Mouse (Mus musculus) A20 (cell line): ENCODE measurements around the gene Dtx3.
"Not testable (repeated sequence)": the region's sequence is repeated elsewhere in the genome, so short reads cannot be mapped to it uniquely, and the experiment has no call there.

Experiments used
- DNase-seq: peaks from one replicate; pipeline ENCODE4 v3.0.0-alpha.2; 2011; ENCODE audit warnings: low read depth, low spot score

Dtx3 gene

GRCm38 (mm10) chr10:127205373-127205772 lies 9.8 kb upstream of the Dtx3 start:
- no peak for DNase-seq

DNA sequence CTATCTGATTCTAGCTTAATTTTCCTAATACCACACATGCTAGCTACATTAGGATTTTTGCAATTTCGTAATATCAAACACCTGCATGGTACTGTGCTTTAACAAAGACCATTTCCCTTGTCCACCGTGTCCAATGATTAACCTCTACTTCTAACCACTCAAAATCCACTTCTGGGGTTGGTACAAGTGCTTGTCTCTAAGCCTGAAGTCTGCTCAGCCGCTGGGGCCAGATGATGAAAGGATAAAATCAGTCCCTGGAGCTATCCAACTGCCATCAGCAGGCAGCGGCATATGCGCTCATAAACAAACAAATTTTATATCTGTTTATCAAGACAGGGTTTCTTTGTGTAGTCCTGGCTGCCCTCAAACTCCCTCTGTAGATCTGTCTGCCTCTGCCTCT lies 9.1 kb upstream of the Dtx3 start:
- DNase-seq = no peak

DNA sequence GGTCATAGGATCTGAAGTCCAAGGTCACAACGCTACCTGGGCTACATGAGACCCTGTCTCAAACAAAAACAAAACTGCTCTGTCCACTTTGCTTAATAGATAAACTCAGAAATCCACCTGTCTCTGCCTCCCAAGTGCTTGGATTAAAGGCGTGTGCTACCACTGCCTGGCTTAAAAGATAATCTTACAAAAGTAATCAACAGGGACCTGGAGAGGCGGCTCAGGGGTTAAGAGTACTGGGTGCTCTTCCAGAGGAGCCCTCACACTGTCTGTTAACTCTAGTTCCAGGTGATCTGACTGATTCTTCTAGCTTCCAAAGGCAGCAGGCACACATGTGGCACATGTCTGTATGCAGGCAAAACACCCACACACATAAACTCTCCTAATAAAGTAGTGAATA lies 7.6 kb upstream of the Dtx3 start:
- no peak for DNase-seq

- no peak for DNase-seq
These were observed 4.8 kb upstream of the Dtx3 start for GRCm38 (mm10) chr10:127200279-127200678.

DNA sequence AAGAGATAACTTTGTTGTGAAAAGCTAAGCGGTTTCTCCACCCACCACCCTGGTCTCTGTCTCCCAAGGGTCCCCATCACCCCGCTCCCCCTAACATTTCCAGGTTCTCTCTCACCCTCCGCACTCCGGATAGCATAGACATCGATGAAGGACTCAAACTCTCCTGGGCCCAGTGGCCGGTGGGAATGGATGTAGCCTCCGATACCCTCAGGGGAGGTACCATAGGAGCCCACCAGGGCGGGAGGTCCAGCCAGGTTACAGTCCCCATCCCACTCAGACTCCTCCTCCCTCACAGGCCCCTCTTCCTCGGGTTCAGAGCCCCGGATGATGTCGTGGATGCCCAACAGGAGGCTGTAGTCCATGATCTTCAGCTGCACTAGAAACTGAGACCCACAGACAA lies 3.9 kb upstream of the Dtx3 start:
- DNase-seq = no peak

- no peak for DNase-seq
These were observed 3.5 kb upstream of the Dtx3 start for GRCm38 (mm10) chr10:127199068-127199467.

DNA sequence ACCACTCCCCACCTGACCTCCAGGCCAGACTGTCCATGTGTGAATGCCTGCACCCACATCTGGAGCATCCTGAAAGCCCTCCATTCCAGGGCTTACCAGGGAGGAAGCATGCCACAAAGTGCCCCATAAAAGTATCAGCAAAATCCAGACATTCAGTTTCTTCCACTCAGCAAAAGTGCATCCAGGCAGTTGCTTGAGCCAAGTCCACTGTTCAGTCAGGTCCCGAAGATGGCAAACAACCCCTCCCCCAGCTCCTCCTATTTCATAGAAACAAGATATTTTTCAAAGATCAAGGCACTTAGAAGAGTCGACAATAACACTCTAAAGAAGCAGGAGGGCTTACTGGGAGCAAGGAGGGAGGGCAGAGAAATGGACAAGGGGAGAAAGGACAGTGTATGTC lies 3.0 kb upstream of the Dtx3 start:
- DNase-seq = no peak

DNA sequence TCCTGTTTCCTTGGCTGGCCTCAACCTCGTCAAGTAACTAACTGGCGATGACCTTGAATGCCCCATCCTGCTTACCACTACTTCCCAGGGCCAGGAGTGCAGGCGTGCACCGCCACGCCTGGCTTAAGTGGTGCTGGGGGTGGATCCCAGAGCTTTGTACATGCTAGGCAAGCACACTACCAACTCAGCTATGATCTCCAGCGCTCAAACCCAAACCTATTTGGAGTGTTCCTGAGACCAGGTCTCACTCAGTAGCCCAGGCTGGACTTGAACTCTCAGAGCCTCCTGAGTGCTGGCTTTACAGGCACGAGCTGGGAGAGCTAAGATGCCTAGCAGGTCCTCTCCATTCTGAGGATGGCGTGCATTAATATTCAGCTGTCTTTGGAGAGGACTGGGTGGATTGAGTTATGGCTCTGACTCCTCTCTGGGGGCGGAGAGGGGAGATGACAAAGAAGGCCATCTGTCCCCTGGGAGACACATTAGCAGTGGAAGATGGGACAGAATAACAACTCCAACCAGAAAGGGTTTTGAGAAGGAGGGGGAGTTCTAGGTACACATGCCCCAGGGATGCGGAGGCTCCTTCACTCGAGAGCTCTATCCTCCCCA lies 2.1 kb upstream of the Dtx3 start:
- no peak for DNase-seq

DNA sequence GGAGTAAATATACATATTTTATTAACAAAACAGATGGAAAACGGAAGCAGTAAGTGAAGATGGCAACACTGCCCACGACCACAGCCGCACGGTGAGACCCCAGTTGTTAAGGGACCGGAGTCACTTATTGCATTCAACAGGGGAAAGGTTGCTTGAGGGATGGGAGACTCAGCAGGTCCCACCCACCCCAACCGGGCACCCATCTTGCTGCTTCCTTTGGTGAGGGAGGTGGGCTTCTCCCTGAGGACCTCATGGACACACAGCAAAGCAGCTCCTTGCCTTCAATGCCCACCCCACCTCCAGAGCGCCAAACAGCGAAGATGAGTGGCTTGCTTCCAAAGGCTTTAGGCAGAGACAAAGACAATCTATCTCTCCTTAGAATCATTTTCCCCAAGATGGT lies 1.6 kb upstream of the Dtx3 start:
- DNase-seq = no peak

GRCm38 (mm10) chr10:127196392-127196791 lies 864 bp upstream of the Dtx3 start:
- DNase-seq = no peak

- peak; percentile 32 for DNase-seq
These were observed 850 bp downstream of the Dtx3 start for GRCm38 (mm10) chr10:127194428-127195327.

DNA sequence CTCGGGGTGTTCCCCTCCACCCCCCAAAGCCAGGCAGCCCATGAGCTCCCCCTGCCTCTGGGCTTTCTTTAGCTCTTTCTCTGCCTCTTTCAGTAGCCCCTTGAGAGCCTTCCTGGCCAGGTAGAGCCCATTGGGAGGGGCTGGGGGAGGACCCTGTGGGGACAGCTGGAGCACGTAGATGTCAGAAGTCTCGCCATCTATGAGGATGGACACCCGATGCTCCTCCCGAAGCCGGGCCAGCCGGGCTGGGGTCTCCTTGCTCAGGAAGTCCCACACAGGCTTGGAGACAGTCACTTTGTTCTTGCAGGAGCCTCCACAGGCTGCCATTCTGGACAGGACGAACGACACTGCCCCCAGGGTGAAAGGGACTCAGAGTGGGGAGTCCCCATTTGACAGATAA lies 2.5 kb downstream of the Dtx3 start:
- no peak for DNase-seq

GRCm38 (mm10) chr10:127192057-127192328 lies 3.5 kb downstream of the Dtx3 start:
- DNase-seq = not testable (repeated sequence)

DNA sequence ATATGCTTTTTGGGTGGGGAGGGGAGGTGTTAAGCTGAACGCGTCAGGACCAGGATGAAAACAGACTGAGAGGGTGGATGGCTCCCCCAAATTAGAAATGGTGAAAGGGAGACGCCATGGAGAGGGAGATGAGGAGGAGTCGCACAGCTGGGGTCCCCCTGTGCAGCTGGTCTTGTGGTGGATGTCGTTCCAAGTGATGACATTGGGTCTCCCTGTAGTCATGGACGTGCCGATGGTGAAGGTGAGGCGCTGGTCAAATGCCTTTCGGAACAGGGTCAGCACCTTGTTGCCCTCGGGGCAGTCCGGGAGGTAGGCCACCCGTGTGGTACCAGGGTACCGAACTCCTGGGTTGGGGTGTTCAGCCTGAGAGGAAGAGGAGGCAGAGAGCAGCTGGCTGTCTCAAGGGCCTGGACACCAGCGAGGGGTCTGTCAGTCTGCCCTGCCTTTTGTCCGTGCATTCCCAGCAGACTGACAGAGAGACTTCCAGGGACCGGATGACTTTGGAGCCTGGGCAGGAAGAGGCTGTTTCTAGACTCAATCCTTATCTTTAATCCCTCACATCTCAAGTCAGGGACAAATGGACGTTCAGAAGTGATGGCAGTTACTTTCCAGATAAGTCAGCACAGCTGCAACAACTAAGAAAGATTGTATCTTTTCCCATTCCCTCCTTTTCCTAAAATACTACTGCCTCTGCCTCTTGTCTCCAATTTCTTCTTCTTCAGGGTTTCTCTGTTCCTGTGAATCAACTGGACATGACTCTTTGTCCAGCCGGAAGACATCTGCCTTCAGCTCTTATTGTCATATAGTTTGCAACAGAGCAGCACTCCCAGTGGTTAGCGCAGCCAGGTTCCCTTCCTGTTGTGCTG lies 4.1 kb downstream of the Dtx3 start:
- DNase-seq = no peak

DNA sequence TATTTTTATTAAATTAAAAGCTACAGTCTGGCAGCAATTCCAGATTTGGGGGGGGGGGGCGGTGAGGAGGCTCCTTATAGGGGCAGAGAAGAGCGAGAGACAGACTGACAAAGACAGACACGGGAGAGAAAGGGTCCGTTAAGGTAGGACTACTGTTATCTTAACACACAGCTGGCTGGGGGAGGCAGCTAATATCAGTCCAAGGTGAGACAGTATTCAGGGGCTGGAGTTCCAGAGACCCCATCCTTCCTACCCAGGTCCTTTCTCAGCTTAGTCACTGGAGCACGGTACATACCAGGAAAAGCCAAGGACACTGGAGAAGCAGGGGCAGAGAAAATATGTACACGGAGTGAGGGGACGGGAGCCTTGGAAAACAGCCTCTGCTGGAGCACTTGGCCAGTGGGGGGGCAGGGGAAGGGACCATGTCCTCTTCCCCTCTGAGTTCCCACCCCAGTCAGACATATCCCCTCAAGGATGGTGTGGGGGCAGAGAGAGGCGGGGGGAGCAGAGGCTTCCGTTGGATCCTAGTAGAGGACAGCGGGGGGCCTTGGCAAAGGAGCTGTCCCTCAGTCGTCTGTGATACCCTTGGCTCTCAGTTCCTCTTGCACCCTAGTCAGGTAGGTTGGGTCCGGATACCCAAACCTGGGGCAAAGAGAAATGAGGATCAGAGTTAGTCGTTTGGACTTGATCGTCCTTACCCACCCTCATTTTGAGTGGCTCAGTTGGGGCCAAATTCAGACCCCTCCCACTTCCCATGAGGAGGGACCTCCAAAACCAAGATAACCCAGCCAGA lies 4.9 kb downstream of the Dtx3 start:
- no peak for DNase-seq

DNA sequence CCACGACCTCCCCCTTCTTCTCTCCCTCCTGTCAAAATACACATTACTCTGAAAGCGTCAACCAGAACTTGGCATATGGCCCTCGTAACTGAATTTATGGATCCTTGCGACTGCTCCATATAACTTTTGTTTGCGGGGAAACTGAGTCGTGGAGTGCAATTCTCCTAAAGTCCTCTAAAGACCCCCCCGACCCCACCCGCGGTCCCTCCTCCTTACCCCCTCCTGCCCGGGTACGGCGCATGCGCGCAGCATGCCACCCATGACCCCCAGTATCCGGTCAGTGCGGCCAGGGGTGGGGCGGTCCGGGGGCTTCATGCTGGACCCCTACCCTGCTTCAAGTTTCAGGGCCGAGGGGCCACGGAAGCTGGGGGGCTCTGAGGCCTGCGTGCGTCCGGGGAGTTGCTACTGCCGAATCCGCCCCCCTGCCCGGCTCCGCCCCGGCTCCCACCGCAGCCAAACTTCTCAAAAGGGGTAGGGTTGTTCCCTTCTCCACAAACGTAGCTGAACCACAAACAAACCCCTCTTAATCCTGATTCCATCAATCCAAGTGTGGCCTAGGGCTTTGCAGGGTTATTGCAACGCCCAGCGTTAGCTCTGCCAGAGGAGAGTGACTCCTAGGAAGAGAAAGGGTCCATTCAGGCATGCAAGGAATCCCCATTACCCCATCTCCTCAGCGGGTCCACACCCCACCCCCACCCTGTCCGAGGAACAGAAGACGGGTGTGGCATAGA lies 5.7 kb downstream of the Dtx3 start, which contains the start of gene Arhgef25:
TSS of gene Arhgef25 (minus strand) at position 433 of the 731 bp plus-strand sequence.
- DNase-seq = no peak

DNA sequence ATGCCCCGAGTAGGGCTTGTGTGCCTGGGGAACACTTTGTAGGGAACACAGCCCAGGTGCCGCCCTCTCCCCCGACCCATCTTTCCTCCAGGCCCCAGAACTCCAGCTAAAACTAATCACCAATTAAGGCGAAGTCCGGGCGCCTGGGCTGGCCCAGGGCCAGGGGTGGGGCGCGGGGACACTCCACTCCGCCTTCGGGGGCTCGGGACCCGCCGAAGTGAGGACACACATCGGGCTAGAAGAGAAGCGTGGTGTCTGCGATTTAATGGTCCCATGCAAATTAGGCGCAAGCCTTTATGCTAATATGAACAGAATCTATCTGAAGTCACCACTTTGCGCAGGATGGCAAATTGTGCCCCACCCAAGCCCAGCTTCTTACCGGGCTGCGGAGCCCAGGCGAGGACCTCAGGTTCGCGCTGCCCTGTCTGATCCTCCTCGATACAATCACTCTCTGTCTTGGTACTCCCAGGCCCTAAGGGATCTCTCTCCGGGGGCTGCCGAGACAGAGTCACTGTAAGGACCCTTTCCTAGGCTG lies 6.3 kb downstream of the Dtx3 start:
- DNase-seq = peak; percentile 61

- peak; percentile 81 for DNase-seq
These were observed 6.9 kb downstream of the Dtx3 start for GRCm38 (mm10) chr10:127188465-127189115.

- no peak for DNase-seq
These were observed 7.5 kb downstream of the Dtx3 start for GRCm38 (mm10) chr10:127188079-127188453.
